Mouse (Mus musculus): ENCODE data around the gene A630001G21Rik.

The A630001G21Rik gene

DNA sequence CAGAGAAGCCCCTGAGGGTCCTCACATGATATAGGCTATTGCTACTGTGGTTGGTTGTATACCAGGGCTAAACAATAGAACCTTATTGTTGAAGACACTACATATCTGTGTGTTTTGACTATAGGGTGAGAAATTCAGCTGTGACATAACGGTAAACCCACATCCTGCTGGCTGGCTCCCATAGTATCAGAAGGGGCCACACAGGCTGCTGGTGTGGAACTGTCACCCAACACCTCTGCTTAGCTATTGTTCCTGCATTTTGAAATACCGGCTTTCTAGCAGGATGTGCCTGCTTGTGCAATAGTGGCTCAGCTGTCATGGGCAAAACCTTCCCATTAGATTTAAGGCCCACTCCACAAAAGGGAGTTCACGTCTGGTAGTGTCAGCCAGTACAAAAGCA lies 45.9 kb downstream of the A630001G21Rik start:
- peak; percentile 56 for DNase-seq

DNA sequence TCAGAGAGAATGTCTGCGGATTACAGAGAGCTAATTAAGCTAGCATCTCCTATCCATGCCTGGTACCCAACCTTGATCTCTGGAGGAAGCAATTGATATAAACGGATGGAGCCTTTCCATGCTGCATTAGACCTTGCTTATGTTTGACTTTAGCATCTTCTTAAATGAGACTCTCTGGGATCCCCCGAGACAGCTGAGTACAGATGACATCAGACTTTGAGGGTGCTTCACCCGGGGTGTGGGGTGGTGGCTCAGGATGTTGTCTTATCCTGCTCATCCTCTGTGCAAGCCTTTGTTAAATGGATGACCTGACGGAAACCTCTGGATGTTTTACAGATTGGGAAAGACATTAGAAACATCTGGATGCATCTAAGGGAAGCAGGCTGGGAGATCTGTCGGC lies 48.0 kb downstream of the A630001G21Rik start:
- no peak for DNase-seq

DNA sequence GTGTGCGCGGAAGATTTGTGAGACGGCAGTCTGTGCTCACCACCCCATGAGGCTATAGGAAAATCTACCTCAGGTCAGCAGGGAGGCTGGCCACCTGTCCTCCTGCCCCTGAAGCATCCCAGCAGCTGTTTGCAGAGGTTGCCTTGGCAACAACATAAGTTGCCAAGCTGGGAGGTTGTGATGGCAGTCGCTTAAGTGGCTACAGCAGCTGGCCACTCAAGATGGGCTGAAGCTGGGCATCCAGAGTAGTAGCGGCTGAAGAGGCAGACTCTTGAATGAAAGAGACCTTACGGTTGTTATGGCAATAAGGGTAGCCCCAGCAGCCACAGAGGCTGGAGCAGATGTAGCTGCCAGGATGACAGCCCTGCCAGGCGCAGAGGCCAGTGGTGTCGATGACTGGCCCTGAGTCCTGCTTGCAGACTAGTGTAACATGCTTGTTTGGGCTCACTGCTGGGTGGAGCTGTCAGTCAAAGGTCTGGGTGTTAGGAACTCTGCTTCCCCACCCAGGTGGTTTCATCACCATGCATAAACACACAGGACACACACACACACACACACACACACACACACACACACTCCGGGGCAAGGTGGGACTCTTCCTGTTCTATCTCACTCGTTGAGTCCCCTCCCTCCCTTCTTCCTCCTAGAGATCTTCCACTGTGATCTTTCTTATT lies 58.1 kb downstream of the A630001G21Rik start:
- DNase-seq: peak; percentile 64

DNA sequence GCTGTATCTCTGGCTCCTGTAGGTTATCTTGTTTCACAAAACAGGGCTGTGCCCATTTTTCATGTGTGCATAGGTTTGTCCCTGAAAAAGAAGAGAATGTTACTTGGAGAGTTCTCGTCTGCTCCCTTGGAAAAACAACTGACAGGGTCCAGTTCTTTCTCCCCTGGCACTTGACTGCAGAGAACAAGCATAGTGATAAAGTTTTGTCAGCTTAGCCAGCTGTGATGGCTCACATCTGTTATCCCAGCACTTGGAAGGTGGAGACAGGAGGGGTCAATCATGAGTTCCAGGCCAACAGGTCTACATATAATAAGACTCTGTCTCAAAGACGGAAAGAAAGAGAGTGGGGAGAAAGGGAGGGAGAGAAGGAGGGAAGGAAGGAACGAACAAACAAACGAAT lies 59.4 kb downstream of the A630001G21Rik start:
- DNase-seq: no peak

DNA sequence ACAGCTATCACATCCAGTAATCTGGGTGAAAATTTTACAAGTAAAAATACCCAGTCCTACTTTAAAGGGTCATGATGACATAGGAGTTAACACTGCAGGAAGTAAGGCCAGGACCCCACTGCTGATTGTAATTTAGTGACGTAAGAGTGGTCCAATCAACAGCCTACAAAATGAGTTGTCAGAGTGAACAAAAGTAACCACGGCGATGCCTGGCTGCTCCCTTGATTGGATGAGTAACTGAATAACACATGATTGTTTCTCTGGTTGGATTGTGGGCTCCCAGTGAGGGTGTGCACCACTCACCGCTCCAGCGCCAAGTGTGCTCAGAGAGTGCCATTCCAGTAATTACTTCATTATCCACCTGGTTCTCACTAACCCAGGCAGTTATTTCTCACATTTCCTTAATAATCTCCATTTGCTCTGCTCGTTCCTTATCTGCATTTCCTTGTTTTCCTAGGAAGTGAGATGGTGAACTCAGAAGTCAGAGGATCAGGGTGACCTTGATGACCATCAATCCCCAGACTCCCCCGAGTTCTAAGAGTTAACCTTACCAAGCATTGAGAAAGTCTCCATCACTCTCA lies 61.9 kb downstream of the A630001G21Rik start:
- no peak for DNase-seq

DNA sequence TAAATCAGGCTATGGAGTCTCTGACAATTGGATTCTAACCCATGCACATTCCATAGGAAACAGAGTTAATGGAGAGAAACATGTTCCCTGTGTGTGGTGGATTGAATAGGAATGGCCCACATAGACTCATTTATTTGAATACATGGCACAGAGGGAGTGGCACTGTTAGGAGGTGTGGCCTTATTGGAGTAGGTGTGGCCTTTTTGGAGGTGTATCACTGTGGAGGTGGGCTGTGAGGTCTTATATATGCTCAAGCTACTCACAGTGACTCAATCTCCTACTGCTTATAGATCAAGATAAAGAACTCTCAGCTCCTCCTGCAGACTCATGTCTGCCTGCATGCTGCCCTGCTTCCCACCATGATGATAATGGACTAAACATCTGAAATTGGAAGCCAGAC lies 63.9 kb downstream of the A630001G21Rik start:
- no peak for DNase-seq

DNA sequence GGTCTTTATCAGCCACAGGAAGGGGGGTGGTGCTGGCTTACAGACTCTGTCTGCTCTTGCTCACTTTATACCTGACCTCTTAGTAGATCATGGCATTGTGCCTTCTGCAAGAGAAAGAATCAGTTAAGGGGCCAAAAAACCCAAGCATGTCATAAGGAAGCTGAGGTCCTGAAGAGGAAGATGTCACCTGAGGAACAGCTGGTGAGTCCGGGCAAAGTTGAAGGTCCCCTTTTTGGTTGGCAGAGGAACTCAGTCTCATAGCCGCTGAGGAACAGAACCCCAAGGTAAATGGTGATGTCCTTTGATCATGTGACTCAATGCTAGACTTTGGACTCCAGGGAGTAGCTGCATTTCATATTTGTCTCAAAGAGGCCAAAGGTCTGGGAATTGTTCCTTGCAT lies 71.7 kb downstream of the A630001G21Rik start:
- DNase-seq: no peak

DNA sequence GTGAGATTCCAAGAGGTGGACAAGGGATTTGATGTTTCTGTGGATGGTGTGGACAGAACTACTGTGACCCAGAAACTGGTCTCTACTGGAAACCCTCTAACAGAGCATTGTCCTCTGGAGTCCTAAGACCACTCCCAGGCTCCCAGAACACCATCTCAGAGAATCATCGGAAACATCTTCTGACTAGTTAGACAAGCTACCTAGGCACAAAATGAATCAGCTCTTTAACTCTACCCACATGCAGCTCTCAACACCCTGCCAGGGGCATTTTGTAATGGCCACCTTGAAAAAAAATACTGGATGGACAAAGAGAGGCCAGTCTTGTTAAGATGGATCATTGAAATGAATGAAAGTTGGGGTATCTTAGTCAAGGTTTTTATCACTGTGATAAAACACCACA lies 72.9 kb downstream of the A630001G21Rik start:
- DNase-seq: no peak

DNA sequence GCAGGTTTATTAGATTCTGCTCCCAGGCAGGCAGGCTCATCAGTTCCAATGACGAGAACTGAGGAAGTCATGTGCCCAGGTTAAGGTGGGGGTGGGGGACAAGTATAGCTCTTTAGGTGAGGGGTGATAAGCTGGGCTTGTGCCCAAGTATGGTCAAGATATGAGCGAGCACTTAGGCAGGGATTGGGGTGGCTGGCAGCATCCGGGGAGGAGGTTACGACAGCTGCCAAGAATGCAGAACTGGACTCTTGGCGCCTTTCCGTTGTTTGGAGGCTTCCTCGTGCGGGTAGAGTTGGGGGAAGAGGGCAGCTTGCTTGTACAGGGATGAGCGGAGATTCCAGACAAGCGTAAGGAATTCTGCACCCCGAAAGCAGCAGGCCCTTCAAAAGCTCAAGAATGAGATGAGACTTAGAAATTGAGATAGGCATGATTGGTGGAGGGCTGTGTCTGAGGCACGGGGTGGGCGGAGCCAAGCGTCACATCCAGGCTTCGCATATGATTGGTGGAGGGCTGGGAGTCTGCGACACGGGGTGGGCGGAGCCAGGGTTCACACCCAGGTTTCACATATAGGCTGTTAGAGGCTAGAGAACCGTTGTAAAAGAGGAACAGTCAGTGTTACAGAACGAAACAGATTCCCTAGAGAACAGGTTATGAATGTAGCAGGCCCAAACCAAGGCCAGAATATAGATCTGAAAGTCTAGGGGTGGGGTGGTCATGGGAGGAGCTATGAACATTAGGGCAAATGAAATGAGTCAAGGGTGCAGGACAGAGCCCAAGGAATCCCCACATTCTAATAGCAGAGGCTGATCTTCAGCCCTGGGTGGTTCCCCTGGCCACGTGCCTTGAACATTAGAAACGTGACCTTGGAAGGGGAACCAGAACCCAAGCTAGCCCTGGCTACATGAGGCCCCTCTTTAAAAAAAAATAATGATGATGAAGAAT lies 74.9 kb downstream of the A630001G21Rik start:
- peak; percentile 97 for DNase-seq

DNA sequence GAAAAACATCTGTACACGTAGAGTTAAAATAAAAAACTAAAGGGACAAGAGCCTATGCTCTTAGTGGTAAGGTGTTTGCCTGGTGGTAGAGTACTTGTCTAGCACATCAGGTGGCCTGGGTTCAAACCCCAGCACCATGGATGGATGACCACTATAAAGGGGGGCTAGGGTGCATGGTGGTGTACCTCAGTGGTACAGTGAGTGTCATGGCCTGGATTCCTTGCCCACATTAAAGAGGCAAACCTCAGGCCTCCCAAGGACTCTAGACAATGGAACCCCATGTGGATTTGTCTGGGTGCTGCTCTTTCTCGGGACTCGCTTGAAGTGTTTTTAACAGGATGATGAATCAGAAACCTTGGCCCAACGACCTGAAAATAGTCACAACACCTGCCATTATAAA lies 75.9 kb downstream of the A630001G21Rik start:
- no peak for DNase-seq

DNA sequence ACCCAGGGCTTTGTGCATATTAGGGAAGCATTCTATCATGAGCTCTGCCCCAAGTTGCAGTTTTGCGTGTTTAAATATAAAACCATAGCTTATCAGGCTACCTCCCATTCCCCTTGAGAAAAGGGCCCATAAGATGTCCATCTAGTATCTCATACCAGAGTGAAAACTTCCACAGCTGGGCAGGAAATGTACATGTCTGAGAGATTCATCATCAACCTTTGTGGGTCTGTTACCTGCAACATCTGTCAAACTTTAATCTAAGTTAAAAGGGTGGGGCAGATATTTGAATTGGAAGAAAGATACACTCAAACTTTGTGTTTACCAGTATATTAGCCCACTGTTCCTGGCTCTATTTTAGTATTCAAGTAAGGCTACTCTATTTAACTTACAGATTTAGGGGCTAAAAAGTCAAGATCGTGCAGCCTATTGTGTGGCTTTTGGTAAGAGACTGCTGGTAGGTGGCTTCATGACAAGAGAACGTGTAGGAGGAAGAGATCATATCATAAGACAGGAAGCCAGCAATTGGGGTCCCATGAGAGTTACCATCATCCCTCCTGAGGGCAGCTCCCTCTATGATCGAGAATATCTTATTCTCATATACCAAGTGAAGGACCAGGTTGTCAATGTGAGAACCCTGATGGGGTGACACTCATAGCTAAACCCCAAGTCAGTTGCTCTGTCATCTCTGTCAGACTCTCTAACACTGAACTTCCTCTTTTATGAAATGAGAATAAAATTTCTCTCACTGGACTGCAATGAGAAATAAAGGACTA lies 80.5 kb downstream of the A630001G21Rik start:
- DNase-seq: peak; percentile 10

DNA sequence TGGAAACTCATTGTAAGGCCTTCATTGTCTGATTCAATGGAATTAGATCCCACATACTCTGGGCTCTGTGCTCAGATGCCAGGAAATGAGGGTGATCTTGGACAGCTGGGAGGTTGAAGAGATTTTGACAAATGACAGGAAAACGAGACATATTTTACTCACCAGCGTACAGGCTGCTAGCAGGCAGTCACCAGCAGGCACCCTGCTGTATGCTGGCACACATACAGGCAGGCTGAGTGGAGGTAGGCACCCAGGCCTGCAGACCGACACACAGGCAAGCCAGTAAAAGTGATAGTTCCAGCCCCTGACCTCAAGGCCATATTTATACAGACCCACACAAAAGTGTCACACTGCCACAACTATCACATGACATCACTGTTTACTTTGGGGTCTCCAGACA lies 82.8 kb downstream of the A630001G21Rik start:
- DNase-seq: no peak

DNA sequence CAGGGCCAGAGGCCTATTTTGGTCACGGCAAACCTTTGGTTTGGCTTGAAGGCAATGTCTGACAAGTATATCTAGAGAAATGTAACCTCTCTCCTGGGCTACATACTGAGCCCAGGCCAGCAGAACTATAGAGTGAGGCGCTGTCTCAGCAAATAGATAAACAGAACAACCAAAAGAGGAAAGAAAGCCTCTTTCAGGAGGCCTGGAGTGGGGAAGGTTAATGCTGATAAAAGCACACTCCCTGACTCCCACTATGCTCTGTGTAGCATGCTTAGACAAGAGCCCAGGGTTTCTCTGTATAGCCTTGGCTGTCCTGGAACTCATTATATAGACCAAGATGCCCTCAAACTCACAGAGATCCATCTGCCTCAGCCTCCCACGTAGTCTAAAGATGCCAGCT lies 85.2 kb downstream of the A630001G21Rik start:
- no peak for DNase-seq

DNA sequence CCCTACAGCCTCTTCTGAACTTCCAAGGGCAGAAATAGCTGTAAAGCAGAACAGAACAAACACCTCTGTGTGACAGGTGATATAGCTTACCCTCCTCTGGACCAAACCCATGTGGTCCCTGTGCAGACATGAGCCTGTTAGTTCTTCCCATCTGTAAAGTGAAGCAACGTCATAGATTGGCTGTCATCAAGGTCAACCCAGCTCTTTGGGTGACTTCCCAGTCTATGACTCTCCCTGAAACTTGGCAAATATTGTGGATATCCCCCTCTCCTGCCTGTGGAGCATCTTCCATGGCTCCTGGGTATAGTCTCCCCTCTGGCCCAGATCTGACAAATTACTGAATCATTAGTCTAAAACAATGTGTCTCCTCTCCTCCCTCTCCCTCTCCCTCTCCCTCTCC lies 86.2 kb downstream of the A630001G21Rik start:
- DNase-seq: no peak

DNA sequence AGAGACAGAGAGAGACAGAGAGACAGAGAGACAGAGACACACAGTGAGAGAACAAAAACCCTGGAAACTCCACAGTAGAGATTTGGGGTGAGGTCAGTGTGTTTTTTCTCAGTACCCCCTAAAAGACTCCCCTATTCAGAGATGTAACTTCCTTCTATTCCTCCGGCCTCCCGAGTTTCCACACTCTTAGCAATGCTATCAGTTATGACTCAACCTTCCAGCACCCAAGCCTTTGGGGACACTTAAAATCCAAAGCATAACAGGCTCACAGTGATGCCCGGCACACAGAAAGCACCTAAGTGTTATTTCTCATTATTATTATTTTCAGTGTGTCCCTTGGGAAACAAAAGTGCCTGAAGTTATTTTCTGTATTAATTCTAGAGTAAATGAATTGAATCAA lies 87.9 kb downstream of the A630001G21Rik start:
- no peak for DNase-seq

DNA sequence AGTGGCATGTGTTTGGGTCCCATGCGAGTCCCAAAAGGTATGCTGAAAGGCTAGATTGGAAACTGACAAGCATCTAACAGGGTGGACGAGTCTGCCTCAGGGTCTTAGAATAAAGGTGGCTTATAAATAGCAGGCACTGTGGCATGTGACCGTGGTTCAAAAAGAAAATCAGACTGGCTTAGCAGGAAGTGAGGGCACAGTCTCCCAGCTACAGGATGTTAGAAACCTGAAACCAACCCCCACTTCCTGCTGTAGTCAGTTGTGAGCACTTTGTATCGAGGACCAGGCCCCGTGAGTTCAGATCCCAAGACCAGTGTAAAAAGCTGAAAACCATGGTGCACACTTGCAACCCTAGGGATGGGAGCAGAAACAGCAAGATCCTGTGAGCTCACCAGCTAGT lies 91.1 kb downstream of the A630001G21Rik start:
- peak; percentile 61 for DNase-seq

DNA sequence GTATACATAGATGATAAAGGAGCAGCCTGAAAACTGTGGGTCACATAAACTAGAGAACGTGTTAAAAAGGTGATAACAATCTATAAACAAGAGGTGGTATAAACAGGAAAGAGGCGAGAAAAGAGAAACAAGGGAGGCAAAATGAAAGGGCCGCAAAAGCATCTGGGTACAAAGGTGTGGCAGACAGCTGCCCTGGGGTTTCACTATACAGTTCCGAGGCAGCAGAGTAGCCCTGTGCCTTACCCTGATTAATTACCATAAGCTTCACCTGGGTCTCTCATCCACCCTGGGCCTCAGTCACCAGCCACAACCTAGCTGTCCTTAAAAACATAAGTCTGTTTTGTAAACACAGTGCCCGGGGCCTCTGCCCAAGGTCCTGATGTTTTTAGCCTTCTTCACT lies 91.8 kb downstream of the A630001G21Rik start:
- peak; percentile 36 for DNase-seq

DNA sequence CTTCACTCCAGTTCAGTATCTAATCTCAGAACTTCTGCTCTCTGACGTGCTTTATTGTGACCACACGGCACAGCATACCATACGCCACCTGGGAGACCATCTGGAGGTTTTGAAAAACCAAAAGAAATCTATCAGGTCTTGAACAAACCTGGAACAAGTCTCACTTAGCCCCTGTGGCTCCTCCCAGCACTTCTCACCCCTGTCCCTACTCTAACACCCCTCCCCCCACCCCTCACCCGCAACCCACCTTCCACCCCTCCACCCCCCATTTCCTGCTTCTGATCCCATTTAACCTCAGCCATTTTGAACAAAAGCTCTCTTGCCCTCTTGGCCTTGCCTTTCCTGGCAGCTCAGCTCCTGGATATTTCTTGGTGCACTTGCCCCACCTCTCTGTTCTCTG lies 98.2 kb downstream of the A630001G21Rik start:
- peak; percentile 45 for DNase-seq
